Mouse (Mus musculus): ENCODE measurements around the gene Prdx4. TPM values are rescaled to one million over a fixed set of nuclear protein-coding genes. Genes with fewer than 3 reads are reported as not detected.
A peak's percentile ranks its signal among the peaks of the same experiment; 100 is the strongest.
"Not testable (repeated sequence)": the region's sequence is repeated elsewhere in the genome, so short reads cannot be mapped to it uniquely, and the experiment has no call there.

Prdx4 gene
- 154 and 175 TPM in 2 replicates for polyA plus RNA-seq (2015; fragmentation: Nextera tagmentation; extraction: Ambion mirVana)

GRCm38 (mm10) chrX:155340654-155341053, at the start of gene Prdx4:
Gene Prdx4, minus strand, starts transcription at chrX:155340754.
- H3K4me2 ChIP-seq (replicated peaks; ENCODE audit: low read depth, low read length), result no peak within 1 kb of the TSS
- no peak for TF ChIP-seq CTCF (IDR thresholded peaks at IDR 0.05)
- TF ChIP-seq EP300 (IDR thresholded peaks at IDR 0.05), result no peak
- ATAC-seq, result no peak

GRCm38 (mm10) chrX:155376538-155376937, 36.0 kb upstream of the Prdx4 start:
- TF ChIP-seq CTCF (IDR thresholded peaks at IDR 0.05), result peak; percentile 69
- no peak for TF ChIP-seq EP300 (IDR thresholded peaks at IDR 0.05)
- DNase-seq (ENCODE audit: low spot score) (peak; percentile 13), ATAC-seq (no peak)
- H3K4me1 ChIP-seq (ENCODE audit: insufficient read depth, low read depth, low read length), result no peaks in the 10 kb centered on the region
- H3K4me2 ChIP-seq (replicated peaks; ENCODE audit: low read depth, low read length), result no peak overlapping the region
- H3K9ac ChIP-seq (replicated peaks; ENCODE audit: low read depth), result no peak overlapping the region
- no peaks in the 10 kb centered on the region for H3K9me3 ChIP-seq (ENCODE audit: low read length)
- no peaks in the 10 kb centered on the region for H3K27me3 ChIP-seq (replicated peaks; ENCODE audit: insufficient read depth, low read length)
- no peak overlapping the region for H3K27ac ChIP-seq (ENCODE audit: low read length)
- H3K36me3 ChIP-seq (ENCODE audit: insufficient read depth, low read length), result no peaks in the 10 kb centered on the region
- H3K4me3 ChIP-seq (ENCODE audit: low read depth, low read length), result no peak overlapping the region
- WGBS, result 20% methylated on average over 2 of the region's 2 CpGs

More at GRCm38 (mm10) chrX:155340654-155341053, at the start of gene Prdx4:
- H3K27ac ChIP-seq (ENCODE audit: low read length), result no peak within 1 kb of the TSS
- H3K27me3 ChIP-seq (replicated peaks; ENCODE audit: insufficient read depth, low read length), result no peaks in the 10 kb centered on the region
- no peaks in the 10 kb centered on the region for H3K4me1 ChIP-seq (ENCODE audit: insufficient read depth, low read depth, low read length)
- H3K4me3 ChIP-seq (ENCODE audit: low read depth, low read length), result no peak within 1 kb of the TSS
- no peak for DNase-seq (ENCODE audit: low spot score)
- no peaks in the 10 kb centered on the region for H3K36me3 ChIP-seq (ENCODE audit: insufficient read depth, low read length)
- H3K9me3 ChIP-seq (ENCODE audit: low read length), result no peaks in the 10 kb centered on the region
- no peak within 1 kb of the TSS for H3K9ac ChIP-seq (replicated peaks; ENCODE audit: low read depth)

GRCm38 (mm10) chrX:155375458-155375857, 34.9 kb upstream of the Prdx4 start:
- Histone ChIP-seq H3K27ac (ENCODE audit: low read length) (no peak overlapping the region), H3K4me1 (ENCODE audit: insufficient read depth, low read depth, low read length) (no peaks in the 10 kb centered on the region), H3K4me2 (replicated peaks; ENCODE audit: low read depth, low read length) (no peak overlapping the region), H3K9ac (replicated peaks; ENCODE audit: low read depth) (no peak overlapping the region), H3K4me3 (ENCODE audit: low read depth, low read length) (no peak overlapping the region), H3K9me3 (ENCODE audit: low read length) (no peaks in the 10 kb centered on the region), H3K27me3 (replicated peaks; ENCODE audit: insufficient read depth, low read length) (no peaks in the 10 kb centered on the region), H3K36me3 (ENCODE audit: insufficient read depth, low read length) (no peaks in the 10 kb centered on the region)
- WGBS, result 25% methylated on average over 1 of the region's 1 CpGs
- TF ChIP-seq EP300 (IDR thresholded peaks at IDR 0.05) (no peak), CTCF (IDR thresholded peaks at IDR 0.05) (peak; percentile 43; the same call in 1 of the 2 replicates)
- ATAC-seq (no peak), DNase-seq (ENCODE audit: low spot score) (peak; percentile 6)

GRCm38 (mm10) chrX:155370110-155370509, 29.6 kb upstream of the Prdx4 start:
- not testable (repeated sequence) for H3K4me1 ChIP-seq (ENCODE audit: insufficient read depth, low read depth, low read length); H3K9me3 ChIP-seq (ENCODE audit: low read length); H3K4me2 ChIP-seq (replicated peaks; ENCODE audit: low read depth, low read length); H3K9ac ChIP-seq (replicated peaks; ENCODE audit: low read depth); DNase-seq (ENCODE audit: low spot score); H3K27ac ChIP-seq (ENCODE audit: low read length); H3K36me3 ChIP-seq (ENCODE audit: insufficient read depth, low read length); ATAC-seq; H3K27me3 ChIP-seq (replicated peaks; ENCODE audit: insufficient read depth, low read length); H3K4me3 ChIP-seq (ENCODE audit: low read depth, low read length)
- 44% methylated on average over 3 of the region's 3 CpGs for WGBS

- ATAC-seq, result no peak
- Histone ChIP-seq H3K9ac (replicated peaks; ENCODE audit: low read depth) (no peak overlapping the region), H3K4me2 (replicated peaks; ENCODE audit: low read depth, low read length) (no peak overlapping the region), H3K4me1 (ENCODE audit: insufficient read depth, low read depth, low read length) (no peaks in the 10 kb centered on the region), H3K27ac (ENCODE audit: low read length) (no peak overlapping the region), H3K36me3 (ENCODE audit: insufficient read depth, low read length) (no peaks in the 10 kb centered on the region), H3K9me3 (ENCODE audit: low read length) (no peaks in the 10 kb centered on the region), H3K4me3 (ENCODE audit: low read depth, low read length) (no peak overlapping the region), H3K27me3 (replicated peaks; ENCODE audit: insufficient read depth, low read length) (no peaks in the 10 kb centered on the region)
- TF ChIP-seq EP300 (IDR thresholded peaks at IDR 0.05), result no peak
- no peak for TF ChIP-seq CTCF (IDR thresholded peaks at IDR 0.05)
- 39% methylated on average over 2 of the region's 2 CpGs for WGBS
- DNase-seq (ENCODE audit: low spot score), result no peak
Measured at GRCm38 (mm10) chrX:155365095-155365494, 24.5 kb upstream of the Prdx4 start.

- 81% methylated on average over 2 of the region's 2 CpGs for WGBS
- no peaks in the 10 kb centered on the region for H3K27me3 ChIP-seq (replicated peaks; ENCODE audit: insufficient read depth, low read length)
- no peak for TF ChIP-seq CTCF (IDR thresholded peaks at IDR 0.05)
- TF ChIP-seq EP300 (IDR thresholded peaks at IDR 0.05), result no peak
- H3K4me2 ChIP-seq (replicated peaks; ENCODE audit: low read depth, low read length), result no peak overlapping the region
- H3K4me1 ChIP-seq (ENCODE audit: insufficient read depth, low read depth, low read length), result no peaks in the 10 kb centered on the region
- DNase-seq (ENCODE audit: low spot score), result no peak
- no peak for ATAC-seq
- H3K27ac ChIP-seq (ENCODE audit: low read length), result no peak overlapping the region
- no peak overlapping the region for H3K9ac ChIP-seq (replicated peaks; ENCODE audit: low read depth)
- H3K9me3 ChIP-seq (ENCODE audit: low read length), result no peaks in the 10 kb centered on the region
- no peaks in the 10 kb centered on the region for H3K36me3 ChIP-seq (ENCODE audit: insufficient read depth, low read length)
- no peak overlapping the region for H3K4me3 ChIP-seq (ENCODE audit: low read depth, low read length)
Measured at GRCm38 (mm10) chrX:155346249-155346648, 5.7 kb upstream of the Prdx4 start.
